Mouse (Mus musculus) heart, embryonic 11.5 days (tissue): ENCODE results near the gene Atp2c2. TPM values are rescaled to one million over a fixed set of nuclear protein-coding genes. Genes with fewer than 3 reads are reported as not detected.

ENCODE experiments used
- ATAC-seq: fragments of 200-750 bp; cut with Nextera tagmentation; replicated peaks from 2 replicates; pipeline ENCODE4 v1.8.0; 2017; ENCODE audit warnings: moderate library complexity; ENCODE audit not compliant: insufficient number of reproducible peaks, low FRiP score, low TSS enrichment
- H3K27ac ChIP-seq: fragments of 300-500 bp; sonication (generic); 2 replicates; pipeline ENCODE4 v1.5.1; 2014; ENCODE audit warnings: mild to moderate bottlenecking, low read depth, low read length
- H3K27me3 ChIP-seq: fragments of 300-500 bp; sonication (generic); 2 replicates; pipeline ENCODE4 v1.6.1; 2014; ENCODE audit warnings: mild to moderate bottlenecking, low read length, mixed read lengths; ENCODE audit not compliant: control insufficient read depth, insufficient read depth
- H3K36me3 ChIP-seq: fragments of 300-500 bp; sonication (generic); 2 replicates; pipeline ENCODE4 v1.6.1; 2014; ENCODE audit warnings: mild to moderate bottlenecking, low read length, moderate library complexity, mixed read lengths; ENCODE audit not compliant: control insufficient read depth, insufficient read depth
- H3K4me1 ChIP-seq: fragments of 300-500 bp; sonication (generic); 2 replicates; pipeline ENCODE4 v1.6.1; 2014; ENCODE audit warnings: low read length; ENCODE audit not compliant: control insufficient read depth, insufficient read depth
- H3K4me2 ChIP-seq: fragments of 300-500 bp; sonication (generic); 2 replicates; pipeline ENCODE4 v1.6.1; 2014; ENCODE audit warnings: mild to moderate bottlenecking, moderate library complexity
- H3K4me3 ChIP-seq: fragments of 300-500 bp; sonication (generic); 2 replicates; pipeline ENCODE4 v1.5.1; 2014; ENCODE audit warnings: low read depth, low read length
- H3K9ac ChIP-seq: fragments of 300-500 bp; sonication (generic); 2 replicates; pipeline ENCODE4 v1.6.1; 2014; ENCODE audit warnings: mild to moderate bottlenecking, low read depth, low read length, moderate library complexity
- H3K9me3 ChIP-seq: fragments of 300-500 bp; sonication (generic); replicated peaks from 2 replicates; pipeline ENCODE4 v1.6.1; 2016; ENCODE audit warnings: low read length; ENCODE audit not compliant: control insufficient read depth
- WGBS: fragments of 180-500 bp; shearing (Covaris S2); extraction: QIAGEN DNeasy Blood & Tissue Kit; methylation state at CpG from one replicate; pipeline ENCODE4 v1.1.7; 2014; ENCODE audit not compliant: insufficient replicate concordance; 5-methylcytosine and 5-hydroxymethylcytosine counted together
- polyA plus RNA-seq: library from polyadenylated mRNA; unstranded; fragments of >200 nt; fragmentation: Nextera tagmentation; extraction: Ambion mirVana; gene quantifications from 2 replicates; pipeline ENCODE4 v1.2.1, GENCODE M21; 2014

Atp2c2 gene
- polyA plus RNA-seq, 1 experiment from 2014 or later, result 0.14 TPM

- H3K27me3 ChIP-seq, result peaks cover 3% of the 10 kb centered on the region; the same call in 1 of the 2 replicates
- no peak for ATAC-seq
- H3K4me3 ChIP-seq, result no peak overlapping the region
- no peak overlapping the region for H3K4me2 ChIP-seq
- 80% methylated on average over 11 of the region's 11 CpGs for WGBS
- H3K27ac ChIP-seq, result no peak overlapping the region
- H3K4me1 ChIP-seq, result peaks cover 4% of the 10 kb centered on the region; the same call in 1 of the 2 replicates
- no peaks in the 10 kb centered on the region for H3K9me3 ChIP-seq
- peaks cover 7% of the 10 kb centered on the region; the same call in 1 of the 2 replicates for H3K36me3 ChIP-seq
- no peak overlapping the region for H3K9ac ChIP-seq
Measured at GRCm38 (mm10) chr8:119761692-119762091, 61.9 kb downstream of the Atp2c2 start.

- ATAC-seq, result no peak
- no peak overlapping the region for H3K9ac ChIP-seq
- no peak overlapping the region for H3K4me3 ChIP-seq
- peaks cover 3% of the 10 kb centered on the region; the same call in 1 of the 2 replicates for H3K27me3 ChIP-seq
- peaks cover 12% of the 10 kb centered on the region for H3K36me3 ChIP-seq
- no peak overlapping the region for H3K4me2 ChIP-seq
- H3K4me1 ChIP-seq, result 0 out of 2 replicates have a peak, but pooled peaks cover 4% of the 10 kb centered on the region
- H3K9me3 ChIP-seq, result no peaks in the 10 kb centered on the region
- whole genome bisulfite sequencing, result 77% methylated on average over 21 of the region's 21 CpGs
- H3K27ac ChIP-seq, result no peak overlapping the region
Measured at GRCm38 (mm10) chr8:119762226-119763220, 62.7 kb downstream of the Atp2c2 start.

GRCm38 (mm10) chr8:119765311-119765710 lies 65.5 kb downstream of the Atp2c2 start:
- Histone ChIP-seq H3K27me3 (no peaks in the 10 kb centered on the region), H3K4me3 (no peak overlapping the region), H3K27ac (no peak overlapping the region), H3K9me3 (no peaks in the 10 kb centered on the region), H3K9ac (no peak overlapping the region), H3K4me2 (no peak overlapping the region), H3K36me3 (peaks cover 17% of the 10 kb centered on the region), H3K4me1 (0 out of 2 replicates have a peak, but pooled peaks cover 4% of the 10 kb centered on the region)
- 78% methylated on average over 10 of the region's 10 CpGs for WGBS
- ATAC-seq, result no peak

GRCm38 (mm10) chr8:119765761-119766444 lies 66.1 kb downstream of the Atp2c2 start:
- peaks cover 17% of the 10 kb centered on the region for H3K36me3 ChIP-seq
- H3K4me2 ChIP-seq, result peak overlapping the region; percentile 20; the same call in 1 of the 2 replicates

GRCm38 (mm10) chr8:119776668-119777245 lies 76.9 kb downstream of the Atp2c2 start:
- H3K27me3 ChIP-seq, result no peaks in the 10 kb centered on the region
- H3K27ac ChIP-seq, result no peak overlapping the region
- no peak overlapping the region for H3K4me2 ChIP-seq
- 80% methylated on average over 7 of the region's 7 CpGs for WGBS
- H3K9ac ChIP-seq, result no peak overlapping the region
- ATAC-seq, result no peak
- H3K36me3 ChIP-seq, result no peaks in the 10 kb centered on the region
- no peak overlapping the region for H3K4me3 ChIP-seq
- no peaks in the 10 kb centered on the region for H3K9me3 ChIP-seq
- peaks cover 17% of the 10 kb centered on the region for H3K4me1 ChIP-seq

More at GRCm38 (mm10) chr8:119765761-119766444, 66.1 kb downstream of the Atp2c2 start:
- Histone ChIP-seq H3K9ac (no peak overlapping the region), H3K4me1 (0 out of 2 replicates have a peak, but pooled peaks cover 4% of the 10 kb centered on the region), H3K9me3 (no peaks in the 10 kb centered on the region), H3K27ac (no peak overlapping the region), H3K27me3 (no peaks in the 10 kb centered on the region), H3K4me3 (no peak overlapping the region)
- ATAC-seq, result no peak
- 71% methylated on average over 22 of the region's 22 CpGs for WGBS

- H3K4me3 ChIP-seq, result peak overlapping the region; percentile 45
- peak; percentile 11; the same call in 1 of the 2 replicates for ATAC-seq
- no peaks in the 10 kb centered on the region for H3K27me3 ChIP-seq
- H3K36me3 ChIP-seq, result no peaks in the 10 kb centered on the region
- peak overlapping the region; percentile 78 for H3K9ac ChIP-seq
- H3K4me1 ChIP-seq, result peaks cover 17% of the 10 kb centered on the region
- peak overlapping the region; percentile 79 for H3K4me2 ChIP-seq
- 31% methylated on average over 7 of the region's 7 CpGs for WGBS
- H3K27ac ChIP-seq, result peak overlapping the region; percentile 59
- no peaks in the 10 kb centered on the region for H3K9me3 ChIP-seq
Measured at GRCm38 (mm10) chr8:119777765-119778164, 78.0 kb downstream of the Atp2c2 start.

GRCm38 (mm10) chr8:119778263-119778662 lies 78.5 kb downstream of the Atp2c2 start, which contains the start of gene Tldc1:
Gene Tldc1, minus strand, starts transcription at chr8:119778416.
- H3K9me3 ChIP-seq, result no peaks in the 10 kb centered on the region
- H3K4me3 ChIP-seq, result peak within 1 kb of the TSS; percentile 45
- ATAC-seq, result peak; percentile 96
- 0% methylated on average over 18 of the region's 18 CpGs for WGBS
- H3K9ac ChIP-seq, result peak within 1 kb of the TSS; percentile 78
- H3K27me3 ChIP-seq, result no peaks in the 10 kb centered on the region
- H3K36me3 ChIP-seq, result no peaks in the 10 kb centered on the region
- H3K4me1 ChIP-seq, result peaks cover 17% of the 10 kb centered on the region
- peak within 1 kb of the TSS; percentile 59 for H3K27ac ChIP-seq
- H3K4me2 ChIP-seq, result peak within 1 kb of the TSS; percentile 79
